Mouse (Mus musculus): ENCODE measurements at regions not wholly inside any gene's neighbourhood (a gene's known extent, or its start where the extent isn't known, plus 50 kb on each side); places are given as distances from the start of the nearest gene placed in this dataset.
A peak's percentile ranks its signal among the peaks of the same experiment; 100 is the strongest.

DNA sequence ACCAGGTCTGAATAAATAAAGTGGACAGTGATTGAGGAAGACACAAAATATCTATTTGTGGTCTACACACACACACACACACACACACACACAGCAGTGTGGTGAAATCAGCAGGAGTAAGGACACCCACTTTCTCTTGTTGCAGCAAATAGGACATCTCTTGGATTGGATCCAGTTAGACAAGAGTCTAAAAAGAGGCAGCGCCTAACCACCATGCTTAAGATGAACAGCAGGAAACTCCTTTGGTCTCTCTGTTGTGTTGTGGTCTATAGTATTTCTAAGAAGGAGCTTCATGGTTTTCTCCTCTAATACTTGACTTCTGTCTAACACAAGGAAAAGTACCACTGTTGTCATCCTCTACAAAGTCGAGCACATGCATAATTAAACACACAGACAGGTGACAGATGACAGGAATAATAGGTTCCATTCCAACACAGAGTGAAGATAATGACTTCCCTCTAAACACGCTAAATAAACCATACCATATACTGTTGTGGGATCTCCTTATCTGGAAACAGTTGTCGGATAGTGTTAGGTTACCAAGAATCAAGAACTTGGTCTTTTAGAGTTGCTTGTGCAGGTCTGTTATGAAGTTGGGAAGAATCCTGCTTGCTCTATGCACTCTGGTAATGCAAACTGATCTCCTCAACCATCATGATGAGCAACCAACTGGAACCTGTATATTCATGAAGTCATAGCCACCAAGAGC is 82.6 kb upstream of the Bmp2k start:
- TF ChIP-seq POLR2A (IDR thresholded peaks at IDR 0.05; ENCODE audit: borderline replicate concordance, extremely low read depth, low read depth, low read length) (no peak), CTCF (IDR thresholded peaks at IDR 0.05; ENCODE audit: insufficient read depth, low read length) (no peak)
- 68% methylated on average over 4 of the region's 4 CpGs for WGBS
- DNase-seq = no peak
- Histone ChIP-seq H3K4me1 (ENCODE audit: control insufficient read depth, insufficient read depth, low read length) (peaks cover 24% of the 10 kb centered on the region), H3K4me3 (replicated peaks; ENCODE audit: extremely low read depth, low read depth, low read length) (no peak overlapping the region)

DNA sequence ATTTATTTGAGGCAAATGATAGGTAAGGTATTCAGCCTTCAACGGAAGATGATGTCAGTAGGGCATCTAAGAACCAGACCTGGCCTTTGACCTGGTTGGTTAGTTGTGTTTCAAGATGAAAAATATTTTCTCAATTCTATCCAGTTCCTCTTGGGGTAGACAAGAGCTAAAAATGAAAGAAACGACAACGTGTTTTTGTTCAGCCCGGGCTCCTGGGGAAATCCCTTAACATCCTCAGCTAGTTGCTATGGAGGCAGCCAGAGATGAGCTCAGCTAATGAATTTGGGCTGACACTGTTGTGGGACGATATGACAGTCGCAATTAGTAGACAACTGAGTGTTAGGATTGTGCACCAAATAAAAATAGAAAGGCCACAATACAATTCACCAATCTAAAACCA is 80.6 kb upstream of the Bmp2k start:
- WGBS = 34% methylated on average over 6 of the region's 6 CpGs
- H3K4me3 ChIP-seq (replicated peaks; ENCODE audit: extremely low read depth, low read depth, low read length) = no peak overlapping the region
- no peak for TF ChIP-seq CTCF (IDR thresholded peaks at IDR 0.05; ENCODE audit: insufficient read depth, low read length)
- no peak for TF ChIP-seq POLR2A (IDR thresholded peaks at IDR 0.05; ENCODE audit: borderline replicate concordance, extremely low read depth, low read depth, low read length)
- no peak for DNase-seq
- H3K4me1 ChIP-seq (ENCODE audit: control insufficient read depth, insufficient read depth, low read length) = peaks cover 26% of the 10 kb centered on the region

DNA sequence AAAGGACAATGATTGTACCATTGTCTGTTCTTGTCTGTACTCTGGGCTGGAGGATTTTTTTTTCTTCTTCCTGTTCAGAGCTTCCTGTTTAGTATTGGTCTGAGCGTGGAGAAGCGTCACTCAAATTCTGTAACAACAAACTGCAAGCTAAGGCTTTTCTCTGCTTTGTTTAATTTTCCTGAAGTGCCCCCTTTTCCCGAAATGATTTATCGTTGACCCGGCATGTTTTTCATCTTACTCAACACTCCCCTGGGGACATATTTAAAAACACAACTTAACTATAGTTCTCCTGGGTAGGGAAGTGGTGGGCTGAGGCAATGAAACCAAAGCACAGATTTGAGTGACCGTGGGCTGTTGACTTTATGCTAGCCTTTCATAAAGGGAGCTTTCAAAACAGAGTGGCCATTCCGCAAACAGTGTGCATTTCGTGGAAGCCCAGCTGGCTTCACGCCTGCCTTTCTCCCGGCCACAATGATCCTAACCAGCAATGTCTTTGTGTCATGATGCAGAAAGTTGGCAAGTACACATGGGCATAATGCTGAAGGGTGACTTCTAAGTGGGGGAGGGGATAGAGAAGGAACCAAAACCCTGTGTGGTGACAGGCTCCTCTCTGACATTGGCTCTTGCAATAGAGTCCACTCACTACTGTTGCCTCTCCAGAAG is 79.8 kb upstream of the Bmp2k start:
- Histone ChIP-seq H3K4me3 (replicated peaks; ENCODE audit: extremely low read depth, low read depth, low read length) (no peak overlapping the region), H3K4me1 (ENCODE audit: control insufficient read depth, insufficient read depth, low read length) (peaks cover 26% of the 10 kb centered on the region)
- peak; percentile 29 for DNase-seq
- 8% methylated on average over 10 of the region's 10 CpGs for WGBS
- TF ChIP-seq POLR2A (IDR thresholded peaks at IDR 0.05; ENCODE audit: borderline replicate concordance, extremely low read depth, low read depth, low read length) (no peak), CTCF (IDR thresholded peaks at IDR 0.05; ENCODE audit: insufficient read depth, low read length) (no peak)

DNA sequence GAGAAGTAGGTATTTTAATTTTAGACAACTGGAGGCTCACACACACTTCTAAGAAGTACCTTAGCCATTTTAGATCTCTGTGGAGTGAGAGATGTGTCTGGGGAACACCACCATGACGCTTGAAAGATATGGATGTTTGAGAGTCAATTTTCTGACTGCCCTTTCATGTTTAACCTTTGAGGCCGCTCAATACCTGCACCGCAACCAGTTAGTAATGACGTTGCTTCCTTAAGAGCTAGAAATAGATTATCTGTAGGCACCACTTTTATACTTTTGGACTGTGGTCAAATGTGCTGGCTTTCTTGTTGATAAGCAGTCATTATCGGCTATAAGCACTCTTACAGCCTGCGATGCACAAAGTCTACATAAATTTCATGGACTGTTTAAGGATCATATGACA is 78.3 kb upstream of the Bmp2k start:
- TF ChIP-seq POLR2A (IDR thresholded peaks at IDR 0.05; ENCODE audit: borderline replicate concordance, extremely low read depth, low read depth, low read length) (no peak), CTCF (IDR thresholded peaks at IDR 0.05; ENCODE audit: insufficient read depth, low read length) (no peak)
- 66% methylated on average over 6 of the region's 6 CpGs for WGBS
- H3K4me1 ChIP-seq (ENCODE audit: control insufficient read depth, insufficient read depth, low read length) = peaks cover 23% of the 10 kb centered on the region
- H3K4me3 ChIP-seq (replicated peaks; ENCODE audit: extremely low read depth, low read depth, low read length) = no peak overlapping the region
- no peak for DNase-seq

DNA sequence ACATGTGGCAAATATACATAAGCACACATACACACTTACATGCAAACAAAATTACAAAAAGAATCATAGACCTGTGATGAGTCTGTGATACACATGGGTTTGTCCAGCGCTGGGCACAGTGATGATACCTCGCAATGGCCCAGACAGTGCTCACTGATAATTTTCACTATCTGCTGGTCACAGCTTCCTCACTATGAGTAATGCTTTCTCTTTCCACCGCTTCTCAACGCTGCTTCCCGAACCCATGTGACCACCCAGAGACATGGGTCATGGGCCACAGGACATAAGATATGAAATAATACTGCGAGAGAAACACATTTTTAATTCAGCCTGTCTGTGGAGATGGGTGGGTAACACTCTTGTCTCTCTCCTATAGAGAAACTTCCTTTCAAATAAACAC is 76.5 kb upstream of the Bmp2k start:
- Histone ChIP-seq H3K4me1 (ENCODE audit: control insufficient read depth, insufficient read depth, low read length) (peaks cover 26% of the 10 kb centered on the region), H3K4me3 (replicated peaks; ENCODE audit: extremely low read depth, low read depth, low read length) (peak overlapping the region; percentile 6)
- no peak for DNase-seq
- WGBS = 49% methylated on average over 6 of the region's 6 CpGs
- TF ChIP-seq POLR2A (IDR thresholded peaks at IDR 0.05; ENCODE audit: borderline replicate concordance, extremely low read depth, low read depth, low read length) = no peak
- no peak for TF ChIP-seq CTCF (IDR thresholded peaks at IDR 0.05; ENCODE audit: insufficient read depth, low read length)

DNA sequence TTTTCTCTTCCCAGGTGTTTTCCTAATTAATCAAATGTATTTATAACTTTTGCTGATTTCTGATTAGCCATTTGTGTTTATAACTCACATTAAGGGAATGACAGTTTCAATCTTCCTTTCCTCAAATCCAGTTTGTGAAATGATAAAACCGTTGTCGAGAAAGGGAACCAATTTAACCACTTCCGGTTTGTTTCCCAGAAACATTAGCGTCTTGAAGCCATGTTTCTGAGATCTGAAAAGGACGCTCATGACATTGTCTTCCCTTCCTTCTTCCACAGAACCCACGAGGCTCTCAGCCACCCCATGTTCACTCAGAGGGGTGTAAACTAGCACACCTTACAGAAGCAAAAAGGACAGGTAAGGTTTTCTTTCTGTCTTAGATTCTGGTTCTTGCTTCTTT is 76.0 kb upstream of the Bmp2k start:
- Histone ChIP-seq H3K4me3 (replicated peaks; ENCODE audit: extremely low read depth, low read depth, low read length) (no peak overlapping the region), H3K4me1 (ENCODE audit: control insufficient read depth, insufficient read depth, low read length) (peaks cover 26% of the 10 kb centered on the region)
- 30% methylated on average over 6 of the region's 6 CpGs for WGBS
- DNase-seq = no peak
- TF ChIP-seq POLR2A (IDR thresholded peaks at IDR 0.05; ENCODE audit: borderline replicate concordance, extremely low read depth, low read depth, low read length) (no peak), CTCF (IDR thresholded peaks at IDR 0.05; ENCODE audit: insufficient read depth, low read length) (no peak)

DNA sequence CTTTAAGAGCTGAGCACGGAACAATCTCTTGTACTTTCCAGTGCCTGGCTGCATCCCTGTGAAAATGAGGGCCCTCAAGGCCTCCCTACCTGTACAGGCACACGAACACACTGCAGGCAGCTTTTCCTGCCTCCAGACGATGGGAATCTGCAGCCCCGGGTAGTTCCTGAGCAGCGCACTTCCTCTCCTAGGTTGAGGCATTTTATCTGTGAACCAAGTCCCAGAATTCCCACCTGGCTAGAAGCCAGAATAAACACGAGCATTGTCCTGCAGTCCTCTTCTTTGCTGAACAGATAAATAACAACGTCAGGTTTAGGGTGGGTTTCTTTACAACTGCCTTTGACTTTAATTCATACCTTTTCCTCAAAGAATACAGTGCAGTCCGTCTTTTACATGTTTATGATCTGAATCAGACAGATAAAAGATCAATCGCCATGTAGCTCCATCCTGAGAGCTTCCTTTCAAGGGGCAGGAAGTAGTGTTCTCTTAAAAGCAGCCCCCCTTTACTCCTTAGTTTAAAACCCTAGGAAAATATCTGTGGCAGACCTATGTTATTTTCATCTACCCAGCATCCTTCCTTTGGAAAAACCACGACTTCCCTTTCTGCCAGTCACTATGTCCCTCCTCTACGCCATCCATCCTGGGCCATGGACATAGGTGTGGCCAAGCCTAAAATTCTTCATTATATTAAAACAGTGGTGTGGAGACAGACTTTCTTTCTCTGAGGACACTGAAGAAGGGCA is 75.3 kb upstream of the Bmp2k start:
- H3K4me3 ChIP-seq (replicated peaks; ENCODE audit: extremely low read depth, low read depth, low read length) = peak overlapping the region; percentile 42
- WGBS = 24% methylated on average over 11 of the region's 11 CpGs
- peak; percentile 32; the same call in 1 of the 2 replicates for TF ChIP-seq POLR2A (IDR thresholded peaks at IDR 0.05; ENCODE audit: borderline replicate concordance, extremely low read depth, low read depth, low read length)
- no peak for TF ChIP-seq CTCF (IDR thresholded peaks at IDR 0.05; ENCODE audit: insufficient read depth, low read length)
- peaks cover 22% of the 10 kb centered on the region for H3K4me1 ChIP-seq (ENCODE audit: control insufficient read depth, insufficient read depth, low read length)
- no peak for DNase-seq

DNA sequence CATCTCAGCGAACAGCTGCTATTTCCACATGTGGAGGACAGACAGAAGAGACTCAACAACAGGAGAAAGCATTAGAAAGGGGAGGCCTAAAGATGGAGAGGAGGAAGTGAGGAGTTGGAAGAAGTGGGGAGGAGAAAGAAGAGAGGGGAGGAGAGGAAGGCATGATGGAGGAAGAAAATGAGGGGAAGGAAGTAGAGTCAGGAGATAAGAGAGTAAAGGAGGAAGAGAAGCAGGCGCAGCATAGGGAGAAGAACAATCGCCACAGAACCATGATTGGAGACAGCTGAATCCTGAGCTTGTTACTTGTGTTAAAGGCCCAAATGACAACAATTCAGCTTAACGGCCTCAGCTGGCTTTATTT is 74.8 kb upstream of the Bmp2k start:
- Histone ChIP-seq H3K4me1 (ENCODE audit: control insufficient read depth, insufficient read depth, low read length) (peaks cover 20% of the 10 kb centered on the region), H3K4me3 (replicated peaks; ENCODE audit: extremely low read depth, low read depth, low read length) (no peak overlapping the region)
- 58% methylated on average over 4 of the region's 4 CpGs for WGBS
- TF ChIP-seq CTCF (IDR thresholded peaks at IDR 0.05; ENCODE audit: insufficient read depth, low read length) = no peak
- TF ChIP-seq POLR2A (IDR thresholded peaks at IDR 0.05; ENCODE audit: borderline replicate concordance, extremely low read depth, low read depth, low read length) = no peak
- DNase-seq = no peak

DNA sequence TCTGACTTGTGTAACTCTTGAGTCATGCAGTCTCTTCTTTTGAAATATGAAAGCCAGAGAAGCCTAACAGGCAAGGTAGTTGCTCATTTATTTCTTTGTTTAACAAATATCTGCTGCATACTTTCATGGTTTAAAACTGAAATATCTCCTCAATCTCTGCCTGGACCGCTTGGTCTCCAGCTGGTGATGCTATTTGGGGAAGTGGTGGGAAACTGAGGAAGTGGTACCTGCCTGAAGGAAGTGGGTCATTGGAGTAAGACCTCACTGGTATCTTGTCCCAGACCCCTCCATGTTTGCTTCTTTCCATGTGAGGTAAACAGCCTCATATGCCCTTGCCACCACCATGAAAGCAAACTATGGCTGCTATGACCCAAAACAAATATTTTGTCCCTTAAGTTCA is 74.0 kb upstream of the Bmp2k start:
- DNase-seq = no peak
- TF ChIP-seq CTCF (IDR thresholded peaks at IDR 0.05; ENCODE audit: insufficient read depth, low read length) = no peak
- no peak for TF ChIP-seq POLR2A (IDR thresholded peaks at IDR 0.05; ENCODE audit: borderline replicate concordance, extremely low read depth, low read depth, low read length)
- WGBS = 93% methylated on average over 1 of the region's 1 CpGs
- peaks cover 15% of the 10 kb centered on the region for H3K4me1 ChIP-seq (ENCODE audit: control insufficient read depth, insufficient read depth, low read length)
- H3K4me3 ChIP-seq (replicated peaks; ENCODE audit: extremely low read depth, low read depth, low read length) = no peak overlapping the region
